Mouse (Mus musculus): ENCODE data around the gene Ptk7.

DNA sequence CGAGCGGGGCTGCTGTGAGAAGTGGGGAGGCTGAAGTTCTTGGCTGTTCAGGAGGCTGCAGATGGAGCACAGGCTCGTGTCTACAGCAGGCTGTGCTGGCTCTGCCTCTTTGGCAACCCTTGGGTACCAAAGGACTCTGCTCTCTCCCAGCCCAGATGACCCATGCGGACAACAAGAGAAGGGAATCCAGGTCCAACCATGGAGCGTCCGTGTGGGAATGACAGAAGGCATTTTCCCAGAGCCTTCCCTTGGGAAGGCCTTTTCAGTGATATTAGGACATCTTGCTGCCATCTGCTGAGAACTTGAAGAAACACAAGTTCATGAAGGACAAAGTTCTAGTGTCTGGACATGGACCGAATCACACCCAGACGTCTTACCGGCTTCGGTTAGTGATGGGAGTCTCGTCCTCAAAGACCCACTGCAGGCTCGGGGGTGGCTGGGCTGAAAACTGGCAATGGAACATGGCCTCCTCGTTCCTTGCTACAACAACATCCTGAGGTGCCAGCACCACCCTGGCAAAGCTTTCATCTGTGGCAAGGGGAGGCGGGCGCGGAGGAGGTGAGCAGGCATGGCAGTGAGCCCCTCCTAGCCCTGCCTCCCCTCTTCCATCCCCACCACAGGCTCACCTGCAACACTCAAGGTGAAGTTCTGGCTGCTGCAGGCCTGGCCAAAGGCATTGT, 39.5 kb downstream of the Ptk7 start:
- TF ChIP-seq POLR2A (IDR thresholded peaks at IDR 0.05; ENCODE audit: control insufficient read depth, low read depth, low read length) = no peak
- TF ChIP-seq CTCF (IDR thresholded peaks at IDR 0.05; ENCODE audit: control insufficient read depth, insufficient read depth, insufficient replicate concordance, low read depth, low read length) = no peak

All from testis, adult 2 months (tissue).